Mouse (Mus musculus) thymus, adult 18-20 months (tissue): ENCODE measurements around the gene Slc38a2.
A peak's percentile ranks its signal among the peaks of the same experiment; 100 is the strongest.

Experiments used
- DNase-seq, 2 experiments: peaks; one replicate each; pipeline ENCODE4 v3.0.0; 2022; ENCODE audit warnings: mixed read lengths in 2 of 2

The Slc38a2 gene

DNA sequence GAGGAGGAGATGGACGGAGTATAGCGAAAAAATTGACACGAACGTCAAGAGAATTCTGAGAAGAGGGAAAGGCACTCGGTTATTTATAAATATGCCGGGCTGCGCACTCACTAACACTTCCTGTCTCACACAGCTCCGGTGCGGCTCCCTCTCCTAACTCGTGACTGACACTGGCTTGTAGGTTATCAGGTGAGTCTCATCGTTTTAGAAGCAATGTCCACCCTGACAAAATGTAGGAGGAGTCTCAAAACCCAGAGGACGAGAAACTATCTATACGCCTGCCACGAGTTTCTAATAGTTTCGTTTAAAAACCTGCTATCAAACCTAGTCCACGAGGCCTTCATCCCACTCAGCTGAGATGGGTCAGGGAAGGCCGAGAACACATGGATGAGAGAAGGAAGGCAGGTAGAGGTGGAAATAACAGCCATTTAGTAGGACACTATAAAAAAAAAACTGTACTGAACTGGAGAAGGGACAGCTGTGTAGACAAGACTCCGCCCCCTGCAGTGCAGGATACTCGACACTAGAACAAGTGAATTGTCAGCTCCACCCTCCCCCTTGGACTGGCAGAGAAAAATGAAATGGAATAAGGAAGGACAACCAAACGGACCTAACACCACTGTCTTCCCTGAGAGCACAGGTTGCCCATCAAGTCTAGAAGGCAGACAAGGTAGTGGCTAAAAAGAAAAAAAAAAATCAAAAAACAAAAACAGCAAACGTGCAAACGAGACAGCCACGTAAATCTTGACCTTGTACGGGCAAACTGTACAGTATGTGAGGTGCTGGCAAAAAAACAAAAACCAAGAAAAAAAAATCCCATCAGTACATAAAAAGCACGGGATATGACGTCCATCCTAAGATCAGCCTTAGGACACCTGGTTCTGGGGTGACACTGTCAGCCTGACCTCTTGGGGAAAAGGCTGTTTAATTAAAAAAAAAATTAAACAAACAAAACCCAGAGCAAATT, 3.8 kb downstream of the Slc38a2 start:
- no peak for DNase-seq

DNA sequence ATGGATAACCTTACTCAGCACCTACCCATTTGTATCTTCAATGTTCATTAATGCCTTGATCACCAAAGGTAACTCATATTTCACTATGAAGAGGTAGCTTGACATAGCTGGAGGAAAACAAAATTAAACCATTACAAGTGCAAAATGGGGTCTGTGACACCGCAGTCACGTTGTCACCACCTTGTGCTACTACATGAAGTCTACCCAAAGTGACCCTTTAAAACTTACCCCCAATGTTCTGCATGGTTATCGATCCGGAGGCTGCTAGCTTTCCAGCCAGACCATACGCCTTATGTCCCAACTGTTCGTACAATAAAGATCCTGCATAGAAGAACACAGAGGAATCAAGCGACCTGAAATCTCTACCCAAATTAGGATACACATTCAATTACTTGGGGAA, 4.5 kb downstream of the Slc38a2 start:
- no peak for DNase-seq

DNA sequence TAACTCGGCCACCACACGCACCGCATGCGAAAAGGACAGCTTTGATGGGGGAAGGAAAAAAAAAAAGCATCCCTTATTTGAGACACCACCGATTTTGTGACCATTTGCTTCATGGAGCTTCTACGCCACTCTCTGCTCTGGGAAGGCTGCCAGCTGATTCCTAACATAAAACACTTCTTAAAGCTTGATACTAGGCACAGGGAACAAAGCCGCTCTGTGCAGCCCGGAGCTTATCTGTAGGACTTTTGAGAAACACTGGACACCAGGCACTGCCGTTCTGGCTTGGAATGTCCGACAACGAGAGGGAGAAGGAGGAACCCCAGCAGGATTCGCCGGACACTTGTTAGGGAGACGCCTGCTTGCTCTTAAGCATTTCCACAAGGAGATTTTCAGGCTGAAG, 5.8 kb downstream of the Slc38a2 start:
- no peak for DNase-seq

DNA sequence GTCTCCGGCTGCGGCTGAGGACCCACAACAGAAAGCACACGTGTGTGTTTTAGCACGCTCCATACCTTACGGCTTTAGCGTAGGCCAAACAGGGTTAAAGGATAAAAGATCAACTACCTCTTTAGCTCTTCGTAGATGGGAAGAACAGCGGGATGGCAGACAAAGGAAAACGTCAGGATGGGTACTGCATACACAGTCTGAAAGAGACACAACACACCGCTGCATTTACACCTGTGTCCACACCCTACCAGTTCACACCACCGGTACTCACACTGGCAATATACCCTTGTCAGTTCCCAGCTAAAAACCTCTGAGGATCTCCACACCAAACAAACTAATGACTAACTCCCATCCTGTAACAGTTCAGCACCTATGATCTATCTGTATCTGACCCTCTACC, 7.1 kb downstream of the Slc38a2 start:
- no peak for DNase-seq

DNA sequence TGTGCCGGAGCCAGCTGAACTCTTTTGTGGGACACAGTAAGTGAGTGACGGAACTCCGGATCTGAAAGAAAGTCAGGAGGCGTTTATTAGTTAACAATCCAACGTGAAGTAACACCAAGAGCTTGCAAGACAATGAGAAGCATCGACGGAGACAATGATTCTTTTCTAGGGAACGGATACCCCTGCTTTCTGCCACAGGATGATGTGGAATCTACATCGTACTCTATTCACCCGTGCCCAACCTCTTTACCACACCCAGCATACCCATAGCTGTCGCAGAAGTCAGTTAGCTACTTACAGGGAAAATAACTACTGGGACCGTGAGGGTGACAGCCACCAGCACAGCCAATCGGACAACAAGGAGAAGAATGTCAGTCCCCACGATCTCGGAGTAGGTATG, 8.1 kb downstream of the Slc38a2 start:
- no peak for DNase-seq

DNA sequence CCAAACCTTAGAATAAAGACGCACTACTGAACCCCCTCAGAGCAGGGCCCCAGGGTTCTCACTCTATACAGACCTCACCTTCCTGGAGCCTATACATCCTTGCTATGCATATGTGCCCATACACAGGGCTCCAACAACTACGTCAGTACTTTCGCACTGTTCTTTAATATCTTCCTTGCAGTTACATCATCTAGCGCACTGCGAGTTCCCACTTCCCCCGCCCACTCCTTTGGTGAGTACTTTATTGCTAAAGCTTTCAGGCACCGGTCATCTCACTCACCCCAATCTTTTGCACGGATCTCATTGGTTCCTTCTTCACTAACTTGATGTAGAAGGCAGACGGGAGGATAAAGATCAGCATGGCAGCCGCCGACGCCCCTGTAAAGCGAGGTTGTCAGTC, 8.7 kb downstream of the Slc38a2 start:
- no peak for DNase-seq

DNA sequence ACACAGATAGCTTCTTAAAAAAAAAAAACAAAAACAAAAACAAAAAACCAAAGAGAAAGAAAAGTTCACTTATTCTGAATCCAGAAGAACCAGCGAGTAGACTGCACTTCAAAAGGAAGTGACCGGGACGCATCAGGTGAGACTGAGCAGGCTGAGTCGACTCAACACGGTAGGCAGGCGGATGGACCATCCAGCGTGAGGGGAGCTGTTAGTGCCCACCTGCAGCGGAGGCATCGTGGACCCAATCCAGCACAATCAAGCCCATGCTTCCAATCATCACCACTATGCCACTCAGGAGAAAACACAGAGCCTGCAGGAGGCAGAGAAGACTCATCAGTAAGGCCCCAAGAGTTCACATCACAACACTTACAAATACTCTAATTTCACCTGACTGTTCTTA, 9.6 kb downstream of the Slc38a2 start:
- no peak for DNase-seq

DNA sequence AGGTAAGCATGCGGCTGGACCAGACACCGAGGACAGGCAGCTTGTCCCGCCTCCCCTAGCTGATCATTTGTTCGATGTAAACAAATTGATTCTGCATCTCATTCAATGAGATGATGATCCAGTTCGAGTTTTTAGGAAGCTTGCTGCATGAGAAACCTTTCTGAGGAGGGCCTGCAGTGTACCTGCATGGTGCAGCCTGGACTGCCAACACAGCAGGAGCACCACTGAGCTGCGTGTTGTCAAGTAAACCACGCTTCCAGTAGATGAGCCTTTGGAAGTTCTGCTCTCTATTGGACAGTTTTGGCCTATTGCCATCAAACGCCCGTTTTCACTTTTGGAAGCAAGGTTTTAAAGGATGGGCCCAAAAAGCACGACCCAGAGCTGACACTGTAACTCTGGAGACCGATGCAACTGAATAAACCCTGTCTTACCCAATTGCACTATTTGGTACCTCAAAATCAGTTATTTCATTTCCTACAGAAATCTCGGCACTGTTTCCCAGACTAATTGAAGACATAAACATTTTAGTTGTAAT, 10.7 kb downstream of the Slc38a2 start:
- no peak for DNase-seq

DNA sequence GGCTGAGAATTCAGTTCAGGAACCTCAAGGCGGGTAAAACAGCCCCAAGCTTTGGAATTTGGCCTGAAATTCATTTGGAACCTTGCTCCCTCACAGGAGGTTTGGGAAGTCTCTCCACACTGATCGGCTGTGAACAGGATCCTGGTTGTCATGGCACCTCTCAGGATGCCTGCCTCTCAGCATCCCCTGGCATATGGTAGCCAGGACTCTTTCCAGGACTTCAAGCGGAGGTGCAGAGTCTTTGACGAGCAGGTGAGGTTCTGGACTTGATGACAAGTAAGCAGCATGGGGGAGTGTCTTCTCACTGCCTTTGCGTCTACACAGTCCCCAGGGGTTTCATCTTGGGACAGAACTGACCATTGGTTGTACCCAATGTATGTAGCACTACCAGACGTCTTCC, 11.5 kb downstream of the Slc38a2 start:
- no peak for DNase-seq

DNA sequence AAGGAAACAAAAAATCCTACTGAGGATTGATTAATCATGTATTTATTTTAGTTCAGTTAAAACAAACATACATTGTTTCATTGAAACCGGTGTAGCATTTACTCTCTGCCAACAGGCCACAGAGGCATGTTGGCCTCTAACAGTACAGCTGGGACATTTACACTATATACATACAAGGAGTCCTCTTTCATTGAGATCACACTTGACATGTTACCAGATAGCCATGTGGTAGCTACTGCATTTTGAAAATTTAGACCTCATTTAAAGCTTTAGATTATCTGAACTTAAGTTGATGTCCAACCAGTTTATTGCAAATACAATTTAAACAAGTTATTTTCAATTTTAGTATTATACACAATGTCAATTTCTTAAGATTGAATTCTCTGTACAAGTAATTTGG, 12.2 kb downstream of the Slc38a2 start:
- DNase-seq, result no peak

DNA sequence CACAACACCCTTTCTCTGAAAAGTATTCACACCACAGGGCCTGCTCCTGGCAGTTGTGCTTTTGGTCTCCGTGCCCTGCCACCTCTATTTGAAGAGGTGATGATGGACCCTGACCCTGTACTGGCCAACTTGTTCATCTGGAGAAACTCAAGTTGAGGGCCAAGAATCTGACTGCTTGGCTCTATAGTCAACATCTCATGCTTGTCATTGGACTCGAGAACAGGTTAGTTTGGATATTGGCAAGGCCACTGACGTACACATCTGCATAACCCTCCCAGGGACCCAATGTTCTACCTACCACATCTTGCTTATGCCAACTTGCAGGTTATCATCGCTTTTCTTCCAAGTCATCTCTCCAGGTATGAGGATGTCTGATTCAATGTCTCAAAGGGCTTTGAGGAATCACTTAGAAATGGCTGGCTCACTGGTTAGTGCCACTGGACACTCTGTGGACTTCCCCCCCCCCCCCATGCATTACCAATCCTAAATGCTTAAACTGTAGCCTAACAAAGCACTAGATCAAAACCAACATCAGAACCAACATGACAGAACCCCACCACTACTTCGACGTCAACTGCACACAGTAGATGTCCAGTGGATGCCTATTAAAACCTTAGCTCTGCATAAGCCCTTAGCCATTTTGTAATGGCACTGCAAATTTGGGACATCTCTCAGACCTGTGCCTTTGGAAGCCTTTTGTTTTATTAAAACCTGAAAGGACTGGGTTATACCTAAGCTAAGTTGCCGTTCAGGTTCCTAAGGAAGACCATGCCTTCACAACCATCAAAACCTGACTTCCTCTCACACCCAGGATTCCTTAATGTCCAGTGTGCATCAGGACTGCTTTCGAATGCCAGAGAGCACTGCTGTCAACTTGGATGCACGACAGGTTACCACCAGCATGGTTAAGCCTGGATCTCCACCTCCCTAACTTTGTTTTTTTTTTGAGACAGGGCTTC, 13.1 kb downstream of the Slc38a2 start:
- DNase-seq, result no peak

DNA sequence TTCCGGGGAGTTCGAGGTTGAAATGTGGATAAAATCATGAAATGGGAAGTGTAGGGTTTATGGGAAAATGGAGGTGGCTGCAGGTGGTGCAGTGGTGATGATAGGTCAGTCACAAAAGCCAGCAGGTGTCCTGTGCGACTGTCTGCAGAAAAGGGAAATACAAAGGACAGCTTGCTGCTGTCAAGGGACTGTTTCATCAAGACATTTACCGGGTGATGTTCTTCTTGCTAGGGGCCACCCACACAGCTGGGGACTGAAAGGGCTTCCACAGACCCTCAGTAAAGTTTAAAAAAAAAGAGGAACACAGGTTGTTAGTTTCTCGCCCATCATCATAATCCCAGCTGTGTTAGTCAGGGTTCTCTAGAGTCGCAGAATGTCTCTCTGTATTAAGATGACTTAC, 14.3 kb downstream of the Slc38a2 start:
- DNase-seq, result no peak

DNA sequence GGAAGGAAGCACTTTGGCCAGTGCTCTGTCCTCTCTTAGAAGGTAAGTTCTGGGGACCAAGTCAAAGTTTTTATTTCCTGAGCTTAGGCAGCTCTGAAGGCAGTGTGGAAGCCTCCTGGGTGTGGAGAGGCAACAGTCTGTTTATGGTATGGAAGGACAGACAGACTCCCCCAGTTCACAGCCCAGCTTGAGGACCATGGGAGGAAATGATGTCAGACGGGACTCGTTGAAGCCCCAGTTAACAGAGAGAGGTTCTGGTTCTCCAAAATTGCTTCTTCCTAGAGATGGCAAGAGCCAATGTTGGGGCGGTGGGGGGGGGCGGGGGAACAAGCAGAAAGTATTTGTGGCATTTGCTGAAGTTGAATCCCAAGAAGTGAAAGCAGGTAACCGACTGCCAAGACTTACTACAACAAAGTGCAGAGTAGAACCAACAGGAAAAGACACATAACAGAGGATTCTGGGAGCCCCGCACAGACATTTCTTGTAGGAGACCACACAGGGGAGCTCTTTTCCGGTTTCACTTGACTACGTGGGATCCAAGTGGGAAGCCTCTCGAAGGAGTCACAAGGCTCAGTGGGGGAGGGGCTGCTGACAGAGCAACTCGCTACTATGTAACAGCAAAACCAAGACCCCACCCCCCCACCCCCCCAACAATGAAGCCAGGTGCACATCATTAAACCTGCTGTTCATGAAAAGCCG, 15.2 kb downstream of the Slc38a2 start:
- peak; percentile 26 to 64 for DNase-seq

DNA sequence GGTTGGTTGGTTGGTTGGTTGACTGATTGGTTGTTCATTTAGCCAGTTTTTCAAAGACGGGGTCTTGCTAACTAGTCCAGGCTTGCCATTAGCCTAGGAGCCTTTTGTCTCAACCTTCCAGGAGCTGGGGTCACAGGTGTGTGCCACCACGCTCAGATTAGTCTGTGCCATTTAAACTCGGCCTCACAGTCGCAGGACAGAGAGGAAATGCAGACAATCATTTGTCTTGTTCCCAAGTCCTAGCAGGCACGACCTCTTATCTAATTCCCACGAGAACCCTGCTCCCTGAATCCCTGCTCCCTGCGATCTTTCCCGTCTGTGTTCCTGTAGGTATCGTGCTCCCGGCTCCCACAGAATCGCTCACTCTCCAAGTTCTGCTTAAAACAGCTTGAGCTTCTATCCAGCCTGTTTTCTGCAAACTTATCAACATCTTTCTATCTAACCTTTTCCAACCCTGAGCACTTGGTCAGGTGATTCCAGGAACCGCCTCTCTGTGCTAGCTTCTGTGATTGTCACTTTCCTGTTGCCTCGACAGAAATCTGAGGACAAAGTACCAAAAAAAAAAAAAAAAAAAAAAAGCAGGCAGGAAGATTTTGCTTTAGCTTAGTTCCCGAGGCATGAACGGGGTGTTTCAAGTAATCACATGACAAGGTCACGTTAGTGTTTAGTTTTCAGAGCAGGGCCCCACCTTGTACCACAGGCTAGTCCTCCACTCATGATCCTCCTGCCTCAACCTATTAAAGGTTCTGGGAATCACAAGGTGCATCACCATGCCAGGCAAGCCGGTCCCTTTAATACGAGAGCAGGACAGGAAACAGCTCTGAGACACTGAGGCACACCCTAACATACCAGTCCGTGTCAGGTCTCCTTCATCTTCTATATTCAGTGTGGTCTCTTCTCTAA, 20.4 kb downstream of the Slc38a2 start:
- DNase-seq, result no peak

DNA sequence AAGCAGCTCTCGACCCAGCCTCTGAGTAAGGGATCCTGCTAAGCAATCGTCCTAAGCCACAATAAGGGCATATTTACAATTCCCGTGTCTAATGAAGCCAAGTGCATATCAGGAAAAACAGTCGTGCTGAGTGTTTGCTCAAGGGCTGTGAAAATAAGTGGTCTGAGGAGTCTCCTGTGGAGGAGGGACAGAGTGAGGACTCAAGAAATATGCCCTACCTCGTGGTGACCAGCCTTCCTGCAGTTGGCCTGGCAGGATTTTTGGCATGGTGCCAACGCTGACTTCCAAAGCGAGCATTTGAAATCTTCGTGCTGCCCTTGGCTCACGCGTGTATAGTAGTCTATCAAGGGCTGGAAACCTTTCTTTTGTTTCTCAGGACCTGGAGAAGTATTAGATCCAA, 23.0 kb downstream of the Slc38a2 start:
- no peak for DNase-seq

DNA sequence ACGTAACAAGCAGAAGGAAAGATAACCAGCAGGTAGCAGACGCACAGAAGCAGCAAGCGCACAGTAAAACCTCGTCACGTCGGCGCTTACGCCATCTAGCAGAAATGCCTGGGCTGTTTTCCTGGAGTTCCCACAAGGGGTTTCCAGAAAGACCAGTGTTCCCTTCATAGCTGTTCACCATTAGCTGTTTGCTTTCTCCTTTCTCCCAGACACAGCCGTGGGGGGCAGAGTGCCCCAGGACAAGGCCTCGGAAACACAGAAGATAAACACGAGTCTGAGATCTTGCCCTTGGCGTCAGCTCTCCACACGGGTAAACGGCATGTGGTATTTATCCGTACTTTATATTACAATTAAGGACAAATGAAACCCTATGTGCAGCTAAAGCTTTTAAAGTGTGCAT, 23.8 kb downstream of the Slc38a2 start:
- no peak for DNase-seq

DNA sequence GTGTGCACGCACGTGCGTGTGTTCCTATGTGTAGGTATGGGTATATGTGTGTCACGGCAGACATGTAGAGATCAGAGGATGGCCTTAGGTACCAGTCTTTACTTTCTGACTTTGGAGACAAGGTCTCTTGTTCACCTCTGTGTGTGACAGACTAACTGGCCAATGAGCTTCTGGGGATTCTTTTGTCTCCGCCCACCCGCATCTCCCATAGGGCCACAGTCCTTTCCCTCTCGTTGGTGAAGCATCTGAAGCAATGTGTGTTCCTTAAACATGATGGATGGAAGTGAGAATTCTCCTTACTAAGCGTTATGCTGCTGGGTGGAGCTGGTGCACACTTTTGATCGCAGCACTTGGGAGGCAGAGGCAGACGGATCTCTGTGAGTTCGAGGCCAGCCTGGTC, 24.5 kb downstream of the Slc38a2 start:
- DNase-seq, result no peak

DNA sequence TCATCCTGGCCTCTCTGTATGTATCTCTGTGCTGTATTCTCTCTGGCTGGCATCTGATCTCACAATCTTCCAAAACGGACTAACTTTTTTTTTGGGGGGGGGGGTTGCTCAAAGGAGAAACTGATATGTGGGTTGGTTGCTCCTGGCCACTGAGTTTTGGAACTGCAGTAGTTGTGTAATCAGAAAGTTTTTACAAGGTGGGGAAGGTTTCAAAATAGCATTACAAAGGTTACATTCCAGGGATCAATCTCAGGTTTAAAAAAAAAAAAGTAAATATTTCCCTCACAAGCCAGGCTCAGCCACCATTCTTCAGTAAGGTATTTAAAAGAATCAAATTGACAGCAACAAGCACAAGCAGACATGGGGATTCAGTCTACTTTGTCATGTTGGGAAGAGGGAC, 25.4 kb downstream of the Slc38a2 start:
- no peak for DNase-seq

DNA sequence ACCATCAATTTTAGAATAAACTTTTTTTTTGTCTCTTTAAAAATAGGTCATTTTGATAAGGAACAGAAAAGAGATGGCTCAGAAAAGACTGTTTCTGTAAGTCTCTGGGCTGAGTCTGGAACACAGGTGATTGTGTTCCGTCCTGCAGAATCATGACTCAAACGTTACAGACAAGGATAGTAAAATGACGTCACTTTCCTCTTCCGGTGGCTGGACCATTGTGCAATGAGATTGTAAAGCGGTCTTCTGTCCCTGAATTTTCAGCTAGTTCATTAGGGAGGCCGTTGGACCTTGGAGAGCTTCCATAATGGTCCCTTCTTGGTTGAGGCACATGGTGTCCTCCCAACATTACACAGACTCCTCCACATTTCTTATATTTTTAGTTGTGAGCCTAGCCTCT, 29.8 kb downstream of the Slc38a2 start:
- DNase-seq, result no peak

DNA sequence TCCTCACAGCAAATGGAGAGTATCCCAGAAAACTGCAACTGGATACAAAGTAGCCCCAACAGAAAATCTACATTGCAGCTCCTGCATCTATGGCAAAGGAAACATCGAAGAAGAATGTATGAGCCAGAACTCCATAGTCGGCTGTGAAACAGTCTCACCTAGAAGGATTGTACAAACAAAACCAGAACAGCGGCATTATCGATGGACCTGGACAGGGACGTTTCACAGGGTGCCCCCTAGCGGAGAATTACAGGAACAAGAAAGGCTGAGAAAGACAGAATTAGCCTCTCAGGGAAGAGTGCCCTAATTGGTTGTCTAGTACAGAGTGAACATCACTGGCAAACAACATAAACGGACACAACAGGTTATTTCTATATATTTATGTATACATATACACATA, 32.9 kb downstream of the Slc38a2 start:
- peak; percentile 23 to 49 for DNase-seq

DNA sequence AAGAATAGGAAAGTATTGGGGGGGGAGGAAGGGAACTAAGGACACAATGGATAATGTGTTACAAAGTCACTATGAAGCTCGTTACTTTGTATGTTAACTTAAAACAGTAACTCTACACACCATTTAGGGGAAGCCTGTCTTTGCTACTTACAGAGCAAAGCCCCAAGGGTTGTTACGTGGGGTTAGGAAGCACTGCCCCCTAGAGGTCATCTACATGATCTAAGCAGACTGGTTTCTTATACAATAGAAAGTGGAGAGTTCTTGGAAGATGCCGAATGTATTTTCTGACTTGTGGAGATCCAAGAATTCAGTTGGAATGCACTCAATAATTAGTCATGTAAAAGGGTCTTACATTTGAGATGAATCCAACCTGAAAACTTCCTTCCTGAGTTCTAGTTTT, 33.6 kb downstream of the Slc38a2 start:
- DNase-seq, result peak; percentile 42 to 67
